Mouse (Mus musculus) bone marrow, adult 2 months (tissue): ENCODE results near the gene Hoxc5.

ENCODE experiments used
- CTCF ChIP-seq: fragments of 200-500 bp; IDR thresholded peaks from 2 replicates; pipeline ENCODE4 v1.5.1; 2011; ENCODE audit warnings: low read length, control low read depth; ENCODE audit not compliant: control insufficient read depth, insufficient read depth
- POLR2A ChIP-seq: fragments of 200-500 bp; IDR thresholded peaks from 2 replicates; pipeline ENCODE4 v1.6.1; 2011; ENCODE audit warnings: low read depth, mild to moderate bottlenecking, control low read depth, low read length, borderline replicate concordance; ENCODE audit not compliant: control insufficient read depth

- TF ChIP-seq POLR2A (no peak), CTCF (no peak)
Observed at GRCm38 (mm10) chr15:103015009-103015399, 47.8 kb downstream of the Hoxc5 start.
